Mouse (Mus musculus): ENCODE results near the gene Aurkb.
"Not testable (repeated sequence)": the region's sequence is repeated elsewhere in the genome, so short reads cannot be mapped to it uniquely, and the experiment has no call there.

Aurkb gene

DNA sequence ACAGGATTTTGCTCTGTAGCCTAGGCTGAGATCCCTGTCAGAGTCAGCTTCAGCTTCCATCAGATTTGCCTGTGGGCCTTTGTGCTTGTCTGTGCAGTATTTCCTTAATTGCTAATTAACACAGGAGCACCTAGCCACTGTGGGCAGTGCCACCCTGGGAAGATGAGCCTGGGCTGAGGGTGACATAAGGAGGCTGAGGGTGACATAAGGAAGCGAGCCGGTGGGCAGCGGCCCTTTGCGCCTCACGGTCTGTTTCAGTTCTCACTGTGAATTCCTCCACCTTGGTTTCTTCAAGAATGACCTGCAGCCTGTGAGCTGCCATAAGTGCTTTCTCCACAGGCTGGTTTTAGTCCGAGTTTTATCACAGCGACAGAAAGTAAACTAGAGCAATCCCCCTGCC is 36.2 kb downstream of the Aurkb start:
- no peak for DNase-seq

DNA sequence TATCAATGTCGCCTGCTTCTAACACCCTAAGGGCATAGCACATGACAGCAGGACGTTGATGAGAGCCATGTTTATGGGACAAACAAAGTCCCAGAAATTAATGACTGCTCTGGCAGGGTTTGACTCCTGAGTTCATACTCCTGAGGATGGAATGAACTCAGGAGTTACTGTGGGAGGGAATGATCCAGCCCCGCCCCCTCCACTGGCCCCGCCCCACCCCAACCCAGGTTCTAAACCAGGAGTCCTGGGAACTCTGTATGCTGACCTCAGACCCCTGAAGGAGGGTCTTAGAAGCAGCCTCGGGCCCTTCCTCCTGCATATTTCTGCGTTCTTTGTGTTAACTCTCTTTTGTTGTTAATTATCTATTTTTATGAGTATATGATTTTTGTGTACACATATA is 40.2 kb downstream of the Aurkb start:
- DNase-seq: no peak

GRCm38 (mm10) chr11:69086390-69086789 is 40.9 kb downstream of the Aurkb start:
- no peak for DNase-seq

GRCm38 (mm10) chr11:69087082-69087481 is 41.6 kb downstream of the Aurkb start:
- DNase-seq: no peak

- no peak for DNase-seq
These were observed 42.1 kb downstream of the Aurkb start for GRCm38 (mm10) chr11:69087597-69087996.

DNA sequence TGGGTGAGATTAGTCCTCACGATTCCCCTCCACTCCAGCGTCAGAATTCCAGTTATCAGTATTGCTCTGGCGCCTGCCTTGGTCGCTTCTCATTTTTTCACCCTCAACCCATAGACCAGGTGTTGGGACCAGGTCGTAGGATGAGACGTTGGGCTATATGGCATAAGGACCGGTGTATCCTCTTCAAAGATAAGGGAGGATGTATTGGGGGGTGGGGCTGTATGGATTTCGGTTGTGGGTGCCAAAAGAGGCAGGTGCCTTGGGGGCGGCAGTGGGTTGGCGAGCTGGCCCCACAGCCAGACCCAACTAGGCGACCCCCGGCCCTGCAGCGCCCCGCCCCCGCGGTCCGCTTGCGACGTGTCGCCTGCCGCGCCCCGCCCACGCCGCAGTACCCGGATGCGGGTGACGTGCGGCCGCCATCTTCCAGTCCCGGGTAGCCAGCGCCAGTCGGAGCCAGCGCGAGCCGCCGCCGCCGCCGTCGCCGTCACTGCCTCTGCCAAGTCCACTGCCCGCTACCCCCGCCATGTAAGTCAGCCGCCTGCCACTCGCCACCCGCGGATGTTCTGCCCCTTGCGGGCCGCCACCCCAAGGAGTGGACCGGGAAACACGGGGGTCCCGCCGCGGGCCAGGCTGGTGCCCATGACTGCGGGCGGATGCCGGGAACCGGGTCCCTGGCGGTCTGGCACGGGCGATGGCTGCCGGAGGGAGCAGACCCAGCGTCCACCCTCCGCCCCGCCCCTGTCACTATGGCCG is 42.8 kb downstream of the Aurkb start, which contains the start of gene Vamp2:
Gene Vamp2 (plus strand): TSS at position 388 of the 753 bp plus-strand sequence.
- peak; percentile 95 for DNase-seq

GRCm38 (mm10) chr11:69088856-69089615 is 43.6 kb downstream of the Aurkb start:
- no peak for DNase-seq

- DNase-seq: no peak
These were observed 44.3 kb downstream of the Aurkb start for GRCm38 (mm10) chr11:69089616-69090290.

- DNase-seq: no peak
These were observed 44.9 kb downstream of the Aurkb start for GRCm38 (mm10) chr11:69090367-69090766.

GRCm38 (mm10) chr11:69091566-69092385 is 46.3 kb downstream of the Aurkb start:
- DNase-seq: no peak

DNA sequence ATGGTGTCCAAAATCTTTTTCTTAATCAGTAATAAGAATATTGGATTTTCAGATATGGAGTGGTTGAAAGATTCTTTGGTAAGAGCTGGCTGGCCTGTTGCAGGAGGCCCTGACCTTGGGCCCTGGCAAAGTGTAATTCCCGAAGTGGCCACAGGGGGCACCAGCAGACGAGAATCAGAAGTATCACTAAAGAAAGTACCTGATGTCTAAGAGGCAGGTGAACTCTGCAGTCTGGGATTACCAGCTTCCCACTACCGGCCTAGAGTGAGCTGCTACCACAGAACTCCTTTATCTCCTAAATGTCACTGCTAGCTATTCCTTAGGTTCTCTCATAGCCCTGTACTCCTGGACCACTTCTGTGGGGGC is 46.9 kb downstream of the Aurkb start:
- DNase-seq: peak; percentile 83

- no peak for DNase-seq
These were observed 47.4 kb downstream of the Aurkb start for GRCm38 (mm10) chr11:69092871-69093270.

DNA sequence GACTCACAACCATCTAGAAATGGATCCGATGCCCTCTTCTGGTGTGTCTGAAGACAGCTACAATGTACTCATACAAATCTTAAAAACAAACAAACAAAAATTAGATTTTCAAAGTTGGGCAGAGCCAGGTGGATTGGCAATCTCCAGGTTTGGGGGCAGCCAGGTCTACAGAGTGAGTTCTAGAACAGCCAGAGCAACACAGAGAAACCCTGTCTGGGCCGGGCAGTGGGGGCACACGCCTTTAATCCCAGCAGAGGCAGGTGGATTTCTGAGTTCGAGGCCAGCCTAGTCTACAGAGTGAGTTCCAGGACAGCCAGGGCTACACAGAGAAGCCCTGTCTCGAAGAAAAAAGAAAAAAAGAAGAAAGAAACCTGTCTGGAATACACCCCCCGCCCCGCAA is 48.4 kb downstream of the Aurkb start:
- DNase-seq: not testable (repeated sequence)

DNA sequence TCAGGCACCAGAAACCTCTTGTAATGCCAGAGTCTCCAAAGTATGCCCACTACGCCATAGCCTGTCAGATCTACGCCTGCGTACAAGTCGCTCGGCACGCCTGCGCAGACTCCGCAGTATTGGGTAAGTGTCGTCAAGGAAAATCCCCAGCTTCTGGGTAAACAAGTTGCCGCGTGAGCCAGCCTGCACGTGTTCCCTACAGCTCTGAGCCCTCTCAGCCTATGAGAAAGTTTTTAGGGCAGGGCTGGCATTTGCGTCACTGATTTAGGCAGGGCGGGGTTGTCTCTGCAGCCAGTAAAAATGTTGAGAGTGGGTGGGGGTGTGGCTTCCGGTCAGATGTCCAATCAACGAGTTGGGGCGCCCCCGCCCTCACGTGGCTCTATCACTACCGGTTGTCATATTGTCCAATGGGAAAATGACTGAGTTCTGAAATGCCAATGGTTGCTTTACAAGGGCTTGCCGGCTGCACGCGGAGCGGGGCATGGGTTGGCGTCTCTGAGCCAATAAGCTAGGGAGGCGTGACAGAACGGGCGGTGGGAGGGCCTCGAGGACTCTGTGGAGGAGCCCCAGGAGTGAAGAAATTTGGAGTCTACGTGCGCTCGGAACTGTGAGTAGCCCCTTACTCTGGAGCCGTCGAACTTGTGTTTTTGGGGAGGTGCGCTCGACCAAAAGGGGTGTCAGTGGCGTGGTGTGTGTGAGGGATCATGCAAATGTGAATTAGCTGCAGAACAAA is 49.4 kb downstream of the Aurkb start, which contains the start of gene Per1:
Gene Per1 (plus strand): TSS at position 521 of the 733 bp plus-strand sequence.
- peak; percentile 94 for DNase-seq

- peak; percentile 5 for DNase-seq
These were observed 50.2 kb downstream of the Aurkb start for GRCm38 (mm10) chr11:69095511-69096231.

DNA sequence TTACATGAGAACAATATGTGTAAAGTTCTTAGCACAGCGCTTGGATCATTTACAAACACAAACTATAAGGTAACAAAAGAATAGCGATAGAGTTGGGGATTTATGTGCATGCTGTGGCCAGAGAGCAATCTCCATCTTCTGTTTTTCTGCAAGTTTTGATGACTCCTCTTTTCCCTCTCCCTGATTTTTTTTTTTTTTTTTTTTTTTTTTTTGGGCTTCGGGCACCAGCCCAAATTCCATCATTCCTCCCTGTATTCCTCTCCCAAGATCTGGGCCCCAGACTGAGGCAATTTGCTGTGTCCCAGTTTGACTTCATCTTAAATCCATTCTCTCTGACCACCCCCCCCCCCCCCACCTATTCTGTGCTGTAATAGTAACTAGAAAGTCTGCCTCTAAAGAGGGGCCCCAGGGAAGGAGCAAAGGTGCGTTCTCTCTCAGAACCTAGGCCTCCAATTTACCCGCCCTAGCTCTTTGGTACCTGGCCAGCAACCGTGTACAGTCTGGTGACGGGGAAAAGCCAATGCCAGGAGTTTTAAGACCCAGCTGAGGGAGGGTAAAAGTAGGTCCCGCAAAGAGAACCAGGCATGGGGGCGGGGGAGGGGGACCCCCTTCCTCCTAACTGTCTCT is 51.0 kb downstream of the Aurkb start:
- no peak for DNase-seq

DNA sequence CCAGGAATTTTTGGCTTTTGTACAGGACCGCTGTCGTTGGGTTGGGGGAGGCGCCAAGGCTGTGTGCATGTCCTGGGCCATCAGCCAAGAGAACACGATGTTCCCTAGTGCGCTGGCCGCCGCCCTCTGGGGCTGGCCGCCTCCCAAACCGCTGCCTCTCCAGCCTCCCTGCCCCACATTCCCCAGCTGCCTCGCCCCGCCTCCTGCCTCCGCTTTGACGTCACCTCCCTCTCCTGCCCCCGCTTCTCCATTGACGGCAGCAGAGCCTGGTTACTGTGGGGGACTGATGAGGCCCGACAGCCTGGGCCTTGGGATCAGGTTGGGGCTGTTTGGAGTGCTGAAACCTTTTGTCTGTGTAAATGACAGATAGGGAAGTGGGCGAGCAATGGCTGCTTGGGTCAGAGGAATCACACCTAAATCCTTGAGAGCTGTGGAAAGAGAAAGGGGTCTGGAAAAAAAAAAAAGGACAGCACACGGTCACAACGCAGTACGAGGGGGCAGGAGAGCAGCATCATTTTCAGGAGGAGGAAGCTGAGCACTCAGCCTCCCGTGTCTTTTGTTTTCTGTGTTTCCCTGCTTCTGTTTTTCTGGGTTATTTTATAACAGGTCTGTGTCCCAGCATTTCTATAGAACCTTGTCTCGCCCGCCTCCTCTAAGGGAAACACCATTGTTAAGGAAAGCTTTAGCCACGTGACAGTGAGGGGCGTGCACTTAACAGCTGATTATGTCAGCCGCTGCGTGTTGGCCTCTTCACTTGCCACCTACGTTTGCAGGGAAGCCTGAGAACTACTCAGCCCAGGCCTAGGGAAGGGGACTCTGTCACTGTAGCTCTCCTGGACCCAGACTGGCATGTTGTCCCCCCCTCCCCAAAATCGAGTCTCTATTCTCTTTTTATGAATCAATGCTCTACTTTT is 51.8 kb downstream of the Aurkb start:
- peak; percentile 89 for DNase-seq

DNA sequence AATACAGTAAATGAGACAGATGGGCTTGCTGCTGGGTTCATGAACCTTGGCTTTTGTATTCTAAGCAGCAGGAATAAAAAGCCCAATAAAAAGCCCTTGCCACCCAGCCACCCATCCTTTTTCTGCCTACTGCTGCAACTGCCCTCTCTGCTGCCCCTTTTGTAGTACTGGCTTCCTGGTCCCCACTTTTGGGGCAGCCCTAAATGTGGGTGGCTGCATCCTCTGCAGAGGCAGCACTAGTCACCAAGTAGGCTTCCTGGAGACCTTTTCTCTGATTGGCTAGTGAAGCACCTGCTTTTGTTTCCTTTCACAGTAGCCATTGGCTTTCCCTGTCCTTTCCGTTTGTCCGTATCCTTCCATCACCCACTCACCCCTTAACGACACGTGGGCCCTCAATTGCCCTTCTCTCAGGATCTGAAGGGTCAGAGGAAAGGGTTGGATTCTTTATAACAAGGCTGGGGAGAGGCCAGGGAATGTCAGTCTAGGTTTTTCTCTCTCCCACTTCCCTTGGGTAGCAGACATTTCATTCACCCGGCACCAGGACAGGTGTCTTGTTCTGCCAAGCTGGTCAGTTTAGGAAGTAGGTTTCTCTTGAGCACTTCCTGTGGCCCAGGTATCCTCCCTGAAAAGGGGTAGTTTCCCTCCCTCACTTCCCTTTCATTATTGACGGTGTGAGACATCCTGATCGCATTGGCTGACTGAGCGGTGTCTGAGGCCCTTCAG is 52.8 kb downstream of the Aurkb start:
- DNase-seq: peak; percentile 3

DNA sequence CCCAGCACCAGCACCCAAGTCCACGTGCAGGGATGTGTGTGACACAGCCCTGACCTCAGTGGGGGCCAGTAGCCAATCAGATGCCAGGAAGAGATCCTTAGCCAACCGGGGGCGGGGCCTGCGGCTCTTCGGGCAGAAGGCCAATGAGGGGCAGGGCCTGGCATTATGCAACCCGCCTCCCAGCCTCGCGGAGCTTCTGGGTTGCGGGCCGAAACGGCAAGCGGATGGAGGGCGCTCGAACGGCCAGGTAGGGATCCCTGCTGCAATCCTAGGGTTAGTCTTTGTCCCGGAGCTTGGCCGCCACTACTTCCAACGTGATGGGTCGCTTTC is 53.3 kb downstream of the Aurkb start:
- peak; percentile 87 for DNase-seq
